Mouse (Mus musculus): Measurements from ENCODE around the gene Hsfy2. TPM values are rescaled to one million over a fixed set of nuclear protein-coding genes. Genes with fewer than 3 reads are reported as not detected.

Hsfy2 gene
- polyA plus RNA-seq (2014; fragmentation: Illumina TruSeq; extraction: RNeasy Lipid Tissue Mini Kit (QIAGEN cat#74804); ENCODE audit: low read depth, low replicate concordance) = not detected

DNA sequence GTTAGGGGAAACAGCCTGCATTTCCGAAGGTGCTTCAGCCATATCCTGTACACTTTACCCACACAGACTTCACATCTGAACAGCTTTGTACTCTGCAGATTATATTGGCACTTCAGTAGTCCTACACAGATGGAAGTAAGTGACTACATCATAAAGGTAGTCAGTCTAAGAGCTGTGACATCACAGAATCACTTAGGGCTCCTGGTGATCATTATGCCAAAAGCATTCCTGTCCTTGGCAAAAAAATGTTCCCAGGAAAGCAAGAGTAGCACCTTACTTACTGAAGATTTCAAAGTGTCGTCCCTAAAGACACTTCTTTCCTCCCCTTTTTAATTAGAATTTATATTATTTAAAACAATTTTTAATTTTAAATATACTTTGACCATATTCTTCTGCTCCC is at the start of gene Hsfy2:
TSS of gene Hsfy2 (minus strand) at position 101 of the 400 bp plus-strand sequence.

